Mouse (Mus musculus) liver, adult 2 months (tissue): ENCODE results near the gene Zc3h4.

Experiments
- CTCF ChIP-seq: fragments of 200-500 bp; IDR thresholded peaks from 2 replicates; pipeline ENCODE4 v1.5.1; 2011; ENCODE audit warnings: low read depth, low read length, control low read depth
- POLR2A ChIP-seq: fragments of 200-500 bp; IDR thresholded peaks from 2 replicates; pipeline ENCODE4 v1.6.1; 2011; ENCODE audit warnings: low read length, control low read depth; ENCODE audit not compliant: insufficient read depth; ENCODE audit errors: extremely low read depth

DNA sequence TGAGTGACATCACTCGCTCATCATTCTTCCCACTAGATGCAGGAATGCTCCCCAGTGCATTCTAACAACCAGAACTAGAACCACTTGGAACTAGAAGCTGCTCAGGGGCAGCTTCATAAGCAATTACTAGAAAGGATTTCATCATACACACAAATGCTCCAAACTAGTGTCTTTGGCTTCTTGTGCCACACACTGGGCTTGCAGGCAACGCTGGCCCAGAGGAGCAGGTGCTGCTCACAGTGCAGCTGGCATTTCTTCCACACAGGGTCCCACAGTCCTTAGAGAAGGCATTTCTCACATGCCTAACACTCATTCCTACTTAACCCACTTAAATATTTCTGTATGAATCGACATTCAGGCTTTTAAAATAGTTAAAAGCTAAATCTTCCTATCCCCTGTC is 43.1 kb upstream of the Zc3h4 start:
- TF ChIP-seq CTCF = no peak
- no peak for TF ChIP-seq POLR2A
